Mouse (Mus musculus) limb, embryonic 14.5 days (tissue): Measurements from ENCODE around the gene Pgbd5. TPM values are rescaled to one million over a fixed set of nuclear protein-coding genes. Genes with fewer than 3 reads are reported as not detected.

Source experiments
- ATAC-seq: fragments of 200-750 bp; cut with Nextera tagmentation; 2 replicates; pipeline ENCODE4 v1.8.0; 2017; ENCODE audit warnings: low read depth, moderate number of reproducible peaks, moderate TSS enrichment; ENCODE audit not compliant: low FRiP score
- DNase-seq: peaks from one replicate; pipeline ENCODE4 v3.0.0-alpha.2; 2015; ENCODE audit warnings: low spot score
- H3K27ac ChIP-seq: fragments of 300-500 bp; sonication (generic); replicated peaks from 2 replicates; pipeline ENCODE4 v1.5.1; 2014; ENCODE audit warnings: low read depth, mild to moderate bottlenecking, low read length, moderate library complexity, mixed read lengths
- H3K27me3 ChIP-seq: fragments of 300-500 bp; sonication (generic); 2 replicates; pipeline ENCODE4 v1.6.1; 2014; ENCODE audit warnings: low read length, mixed read lengths; ENCODE audit not compliant: control insufficient read depth, insufficient read depth
- H3K36me3 ChIP-seq: fragments of 300-500 bp; sonication (generic); 2 replicates; pipeline ENCODE4 v1.6.1; 2014; ENCODE audit warnings: mild to moderate bottlenecking, low read length, moderate library complexity, mixed read lengths; ENCODE audit not compliant: control insufficient read depth, insufficient read depth
- H3K4me1 ChIP-seq: fragments of 300-500 bp; sonication (generic); 2 replicates; pipeline ENCODE4 v1.6.1; 2014; ENCODE audit warnings: antibody characterized with exemption, low read length, mixed read lengths; ENCODE audit not compliant: control insufficient read depth, insufficient read depth
- H3K4me2 ChIP-seq: fragments of 300-500 bp; sonication (generic); replicated peaks from 2 replicates; pipeline ENCODE4 v1.6.1; 2014; ENCODE audit warnings: low read depth, mild to moderate bottlenecking, low read length, moderate library complexity; ENCODE audit not compliant: severe bottlenecking
- H3K4me3 ChIP-seq: fragments of 300-500 bp; sonication (generic); replicated peaks from 2 replicates; pipeline ENCODE4 v1.5.1; 2014; ENCODE audit warnings: low read length
- H3K9ac ChIP-seq: fragments of 300-500 bp; sonication (generic); 2 replicates; pipeline ENCODE4 v1.6.1; 2014; ENCODE audit warnings: mild to moderate bottlenecking, low read depth, low read length, moderate library complexity; ENCODE audit not compliant: severe bottlenecking
- H3K9me3 ChIP-seq: fragments of 300-500 bp; sonication (generic); 2 replicates; pipeline ENCODE4 v1.6.1; 2016; ENCODE audit warnings: low read length; ENCODE audit not compliant: control insufficient read depth
- POLR2A ChIP-seq: fragments of 200-500 bp; IDR thresholded peaks from 2 replicates; pipeline ENCODE4 v1.8.0; 2012; ENCODE audit warnings: inconsistent platforms, mild to moderate bottlenecking, moderate library complexity, borderline replicate concordance; ENCODE audit not compliant: insufficient read depth, insufficient read length; ENCODE audit errors: extremely low read depth
- WGBS: fragments of 180-500 bp; shearing (Covaris S2); extraction: QIAGEN DNeasy Blood & Tissue Kit; methylation state at CpG from one replicate; pipeline ENCODE4 v1.1.7; 2014; 5-methylcytosine and 5-hydroxymethylcytosine counted together
- polyA plus RNA-seq, 2 experiments: library from polyadenylated mRNA; depleted of rRNA in 1 of 2; stranded (reverse) in 1 of 2; unstranded in 1 of 2; fragments of >200 nt; fragmentation: Nextera tagmentation in 1 of 2; extraction: Ambion mirVana in 1 of 2; gene quantifications; 2 replicates each; pipeline versions ENCODE4 v1.2.1 to v1.2.3; 2012 to 2014

The Pgbd5 gene
- polyA plus RNA-seq, 2 experiments = 3.9 to 8.0 TPM

DNA sequence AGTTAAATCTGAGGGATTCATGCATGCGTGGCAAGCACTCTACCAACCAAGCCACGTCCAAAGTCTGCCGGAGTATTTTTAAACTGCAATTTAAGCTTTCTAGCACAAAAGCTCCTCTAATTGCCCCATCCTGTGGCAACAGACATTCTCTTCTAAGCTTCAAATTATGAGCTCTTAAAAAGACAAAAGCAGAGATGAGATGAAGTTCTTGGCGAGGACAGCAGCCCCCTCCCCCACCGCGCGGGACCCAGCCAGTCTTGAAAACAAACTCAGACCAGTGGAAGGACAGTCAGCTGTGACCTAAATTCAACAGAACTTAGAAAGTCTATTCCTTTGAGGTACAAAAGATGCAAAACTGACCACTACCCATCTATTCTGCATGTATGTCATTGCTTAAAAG lies 48.3 kb downstream of the Pgbd5 start:
- 85% methylated on average over 7 of the region's 7 CpGs for WGBS
- no peak for DNase-seq

DNA sequence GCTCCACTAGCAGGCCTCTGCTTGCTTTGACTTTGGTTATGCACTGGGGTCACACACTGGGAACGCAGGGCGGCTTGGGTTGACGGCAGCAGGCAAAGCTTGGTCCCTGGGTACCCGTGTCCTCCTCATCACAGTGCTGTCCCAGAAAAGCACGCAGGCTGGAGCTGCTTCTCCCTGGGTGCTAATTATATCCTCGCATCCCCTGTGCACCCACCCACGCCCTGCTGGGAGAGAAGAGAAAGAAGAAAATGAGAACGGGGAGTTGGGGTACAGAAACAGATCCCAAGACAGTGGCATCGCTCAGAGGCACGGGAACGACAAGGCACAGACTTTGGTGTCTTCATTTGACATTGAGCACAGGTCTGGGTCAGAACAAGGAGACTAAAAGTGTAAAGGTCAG lies 50.0 kb downstream of the Pgbd5 start:
- no peak for ATAC-seq
- 85% methylated on average over 11 of the region's 11 CpGs for WGBS
- Histone ChIP-seq H3K4me2 (no peak overlapping the region), H3K27me3 (no peaks in the 10 kb centered on the region), H3K36me3 (no peaks in the 10 kb centered on the region), H3K4me1 (peaks cover 3% of the 10 kb centered on the region; the same call in 1 of the 2 replicates), H3K4me3 (no peak overlapping the region), H3K9me3 (no peaks in the 10 kb centered on the region), H3K27ac (no peak overlapping the region), H3K9ac (no peak overlapping the region)
- TF ChIP-seq POLR2A = no peak
- no peak for DNase-seq

More for the DNA sequence above, 48.3 kb downstream of the Pgbd5 start:
- Histone ChIP-seq H3K9ac (no peak overlapping the region), H3K4me2 (no peak overlapping the region), H3K9me3 (no peaks in the 10 kb centered on the region), H3K27me3 (no peaks in the 10 kb centered on the region), H3K27ac (no peak overlapping the region), H3K4me1 (peaks cover 3% of the 10 kb centered on the region; the same call in 1 of the 2 replicates), H3K4me3 (no peak overlapping the region), H3K36me3 (no peaks in the 10 kb centered on the region)
- no peak for ATAC-seq
- no peak for TF ChIP-seq POLR2A

DNA sequence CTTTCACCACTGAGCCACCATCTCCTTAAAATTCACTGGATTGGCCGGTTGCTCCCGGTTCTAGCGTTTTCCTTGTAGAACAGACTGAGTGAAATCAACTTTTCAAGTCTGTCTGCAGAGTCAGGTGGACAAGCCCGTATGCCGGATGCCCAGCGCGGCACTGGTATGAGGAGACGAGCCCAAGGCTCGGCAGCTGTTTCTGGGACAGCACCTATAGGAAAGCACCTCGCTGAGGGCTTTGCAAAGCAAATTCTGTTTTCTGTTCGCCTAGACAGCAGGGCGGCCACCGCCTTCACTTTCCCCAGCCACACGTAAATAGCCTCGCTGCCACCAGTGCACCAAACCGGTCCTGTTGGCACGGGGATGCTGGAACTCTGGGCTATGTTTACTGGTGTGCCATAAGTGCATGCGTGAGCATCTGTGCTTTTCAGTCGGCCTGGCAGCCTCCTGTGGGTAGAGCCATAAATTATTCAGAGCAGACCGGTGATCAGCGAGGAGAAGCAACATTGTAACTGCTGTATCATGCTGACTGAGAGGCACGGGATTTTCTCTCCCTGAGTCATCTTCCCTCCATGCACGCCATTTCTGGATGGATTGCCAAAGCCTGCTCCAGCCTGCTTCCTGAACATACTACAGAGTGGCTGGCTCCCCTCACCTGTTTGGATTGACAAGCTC lies 53.1 kb downstream of the Pgbd5 start:
- 80% methylated on average over 23 of the region's 23 CpGs for WGBS
- no peak for ATAC-seq
- no peak overlapping the region for H3K9ac ChIP-seq
- H3K9me3 ChIP-seq = no peaks in the 10 kb centered on the region
- no peaks in the 10 kb centered on the region for H3K4me1 ChIP-seq
- H3K4me3 ChIP-seq = no peak overlapping the region
- H3K27ac ChIP-seq = no peak overlapping the region
- DNase-seq = no peak
- H3K36me3 ChIP-seq = no peaks in the 10 kb centered on the region
- H3K27me3 ChIP-seq = no peaks in the 10 kb centered on the region
- H3K4me2 ChIP-seq = no peak overlapping the region
- no peak for TF ChIP-seq POLR2A

DNA sequence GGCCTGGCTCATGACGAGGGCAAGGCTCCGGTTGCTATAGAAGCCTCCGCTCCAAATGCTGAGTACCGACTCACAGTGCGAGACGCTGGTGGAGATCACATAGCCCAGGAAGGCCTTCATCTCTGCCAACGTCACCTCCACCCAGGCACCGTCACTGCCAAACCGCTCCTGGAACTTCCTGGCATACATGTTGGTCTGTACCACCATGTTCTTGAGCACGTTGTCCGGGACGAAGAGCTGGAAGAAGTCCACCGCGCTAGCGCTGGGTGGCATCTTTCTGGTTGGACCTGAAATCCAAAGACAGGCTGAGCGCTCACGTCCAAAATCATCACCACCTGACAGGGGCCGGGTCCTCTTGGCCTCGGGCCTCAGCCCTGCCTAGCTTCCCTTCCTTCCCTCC lies 55.1 kb downstream of the Pgbd5 start:
- H3K27me3 ChIP-seq = no peaks in the 10 kb centered on the region
- no peak for ATAC-seq
- no peak overlapping the region for H3K9ac ChIP-seq

GRCm38 (mm10) chr8:124382235-124382634 lies 57.2 kb downstream of the Pgbd5 start:
- Histone ChIP-seq H3K27me3 (no peaks in the 10 kb centered on the region), H3K4me1 (no peaks in the 10 kb centered on the region), H3K9ac (no peak overlapping the region), H3K4me2 (no peak overlapping the region), H3K36me3 (no peaks in the 10 kb centered on the region), H3K4me3 (no peak overlapping the region), H3K9me3 (no peaks in the 10 kb centered on the region), H3K27ac (no peak overlapping the region)
- DNase-seq = no peak
- no peak for TF ChIP-seq POLR2A
- 66% methylated on average over 10 of the region's 10 CpGs for WGBS
- no peak for ATAC-seq

More for the DNA sequence above, 55.1 kb downstream of the Pgbd5 start:
- no peak overlapping the region for H3K4me2 ChIP-seq
- H3K27ac ChIP-seq = no peak overlapping the region
- no peaks in the 10 kb centered on the region for H3K4me1 ChIP-seq
- H3K4me3 ChIP-seq = no peak overlapping the region
- no peaks in the 10 kb centered on the region for H3K36me3 ChIP-seq
- no peak for TF ChIP-seq POLR2A
- 89% methylated on average over 19 of the region's 19 CpGs for WGBS
- no peak for DNase-seq
- H3K9me3 ChIP-seq = no peaks in the 10 kb centered on the region
